Mouse (Mus musculus): ENCODE results near the gene Smtnl2. TPM values are rescaled to one million over a fixed set of nuclear protein-coding genes. Genes with fewer than 3 reads are reported as not detected.

The Smtnl2 gene
- polyA plus RNA-seq, 1 experiment from 2014 or later: 41.5 TPM

DNA sequence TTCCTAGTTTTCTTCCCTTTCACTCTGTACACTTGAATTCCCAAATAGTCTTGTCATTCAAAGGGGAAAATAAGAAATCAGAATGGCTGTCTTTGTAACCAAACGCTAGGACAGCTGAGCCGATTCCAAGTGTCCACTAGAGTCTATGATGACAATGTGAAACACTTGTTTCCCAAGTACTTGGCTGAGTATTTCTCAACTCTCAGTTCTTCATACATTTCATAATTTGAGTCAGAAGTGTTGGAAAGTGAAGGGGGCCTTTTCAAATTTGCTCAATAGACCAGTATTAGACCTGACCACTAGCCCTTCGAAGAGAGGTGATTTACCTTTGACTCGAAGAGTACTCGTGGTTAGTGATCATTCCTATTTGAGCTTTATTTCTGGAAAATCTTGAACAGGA is 47.0 kb downstream of the Smtnl2 start:
- H3K4me3 ChIP-seq: no peak overlapping the region
- 95% methylated on average over 5 of the region's 5 CpGs for WGBS
- H3K27ac ChIP-seq: no peak overlapping the region
- H3K36me3 ChIP-seq: no peaks in the 10 kb centered on the region
- H3K9me3 ChIP-seq: no peaks in the 10 kb centered on the region
- H3K27me3 ChIP-seq: no peaks in the 10 kb centered on the region
- no peak overlapping the region for H3K9ac ChIP-seq
- ATAC-seq (ENCODE audit: low FRiP score, low read depth): no peak
- H3K4me1 ChIP-seq: peaks cover 4% of the 10 kb centered on the region; the same call in 1 of the 2 replicates
- no peak overlapping the region for H3K4me2 ChIP-seq (replicated peaks)

DNA sequence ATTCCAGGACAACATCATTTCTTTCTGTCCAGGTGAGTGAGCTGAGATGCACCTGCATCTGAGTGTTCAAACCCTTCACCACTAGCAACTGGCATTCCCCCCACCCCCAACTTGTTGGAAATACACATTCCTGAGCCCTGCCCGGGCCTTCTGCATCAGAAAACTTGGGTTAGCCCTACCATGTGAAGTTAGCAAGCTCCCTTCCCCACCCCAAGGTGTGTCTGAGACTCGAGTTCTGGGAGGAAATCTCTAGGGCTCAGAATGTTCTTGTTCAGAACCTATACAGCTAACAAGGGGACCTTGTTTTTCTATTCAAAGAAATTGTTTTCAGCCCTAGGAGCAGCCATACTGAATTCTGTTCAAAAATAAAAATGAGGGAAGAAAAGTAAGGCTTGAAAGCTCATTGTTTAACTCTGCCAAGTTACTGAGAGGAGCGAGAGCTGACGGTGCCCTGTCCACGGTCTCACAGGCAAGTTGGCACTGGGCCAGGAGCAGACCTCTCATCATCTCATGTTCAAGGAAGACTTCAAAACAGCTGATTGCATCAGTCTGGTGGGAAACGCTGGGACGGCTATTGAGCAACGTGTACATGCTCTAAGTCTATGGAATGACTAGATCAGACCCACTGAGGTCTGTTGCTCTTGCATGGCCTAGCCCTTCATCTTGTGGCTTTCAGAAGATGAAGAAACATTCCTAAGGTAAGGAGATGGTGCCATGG is 47.8 kb downstream of the Smtnl2 start:
- no peaks in the 10 kb centered on the region for H3K27me3 ChIP-seq
- no peak overlapping the region for H3K27ac ChIP-seq
- H3K4me2 ChIP-seq (replicated peaks): no peak overlapping the region
- H3K4me1 ChIP-seq: peaks cover 4% of the 10 kb centered on the region; the same call in 1 of the 2 replicates
- no peak overlapping the region for H3K9ac ChIP-seq
- no peak for ATAC-seq (ENCODE audit: low FRiP score, low read depth)
- H3K36me3 ChIP-seq: no peaks in the 10 kb centered on the region
- no peaks in the 10 kb centered on the region for H3K9me3 ChIP-seq
- H3K4me3 ChIP-seq: no peak overlapping the region
- WGBS: 72% methylated on average over 8 of the region's 8 CpGs

DNA sequence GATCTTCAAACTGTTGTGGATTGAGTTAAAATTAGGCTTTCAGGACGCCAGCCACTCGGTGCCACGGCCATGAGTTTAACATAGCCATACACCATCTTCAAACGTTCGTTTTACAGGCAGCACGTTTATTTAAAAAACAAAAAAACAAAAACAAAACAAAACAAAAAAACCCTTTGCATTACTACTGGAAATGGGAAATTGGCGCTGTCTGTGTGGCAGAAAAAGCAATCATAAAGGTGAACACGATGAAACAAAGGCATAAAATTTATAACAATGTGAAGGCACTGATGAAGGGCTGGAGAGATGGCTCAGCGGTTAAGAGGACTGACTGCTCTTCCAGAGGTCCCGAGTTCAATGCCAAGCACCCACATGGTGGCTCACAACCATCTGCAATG is 49.2 kb downstream of the Smtnl2 start, which contains the start of gene Tekt1:
Gene Tekt1 (minus strand): TSS at position 96 of the 395 bp plus-strand sequence.
- Histone ChIP-seq H3K4me3 (peak within 1 kb of the TSS; percentile 51), H3K36me3 (no peaks in the 10 kb centered on the region), H3K9me3 (no peaks in the 10 kb centered on the region), H3K27me3 (no peaks in the 10 kb centered on the region), H3K4me1 (no peaks in the 10 kb centered on the region), H3K4me2 (replicated peaks) (peak within 1 kb of the TSS; percentile 81), H3K27ac (no peak within 1 kb of the TSS), H3K9ac (peak within 1 kb of the TSS; percentile 72)
- WGBS: 34% methylated on average over 10 of the region's 10 CpGs
- no peak for ATAC-seq (ENCODE audit: low FRiP score, low read depth)

DNA sequence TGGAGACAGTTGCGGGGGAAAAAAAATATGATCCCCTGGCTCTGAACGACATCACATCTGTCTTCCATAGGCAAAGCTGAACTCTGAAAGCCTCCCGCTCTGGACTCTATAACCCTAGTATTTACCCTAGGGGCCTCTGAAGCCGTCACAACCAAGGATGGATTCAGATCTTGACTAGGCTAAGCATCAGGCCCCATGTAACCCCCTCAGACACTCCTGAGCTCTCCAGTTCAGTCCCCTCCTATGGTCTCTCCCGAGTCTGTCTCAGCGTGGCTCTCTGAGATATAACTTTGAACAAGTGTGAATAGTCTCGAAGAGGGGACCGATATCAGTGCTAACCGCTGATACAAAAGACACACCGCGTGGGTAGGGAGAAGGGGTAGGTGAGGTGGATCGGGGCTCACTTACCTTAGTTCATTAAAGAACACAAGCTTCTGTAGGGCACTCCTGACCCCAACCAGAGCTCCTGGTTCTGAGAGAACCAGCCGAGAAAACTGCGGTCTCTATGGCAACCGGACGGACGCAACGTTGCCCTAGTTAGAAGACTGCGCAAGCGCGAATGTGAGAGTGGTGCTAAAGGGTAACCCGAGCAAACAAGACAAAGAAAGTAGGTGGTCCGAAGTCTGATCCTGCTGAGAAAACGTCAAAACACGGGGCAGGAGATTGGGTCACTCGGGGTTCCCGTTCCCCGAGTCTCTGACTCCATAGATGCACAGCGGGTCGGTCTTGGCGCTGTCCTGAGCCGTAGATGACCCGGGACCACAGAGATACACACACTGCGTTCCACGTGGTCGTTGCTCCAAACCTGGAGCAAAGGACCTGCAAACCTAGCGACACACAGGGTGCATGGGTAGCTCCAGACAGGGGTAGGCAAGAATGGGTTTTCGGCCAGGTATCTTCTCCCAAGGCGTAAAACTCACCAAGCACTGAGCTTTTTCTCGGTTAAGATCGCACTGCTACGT is 49.8 kb downstream of the Smtnl2 start:
- H3K27me3 ChIP-seq: no peaks in the 10 kb centered on the region
- H3K36me3 ChIP-seq: no peaks in the 10 kb centered on the region
- peak overlapping the region; percentile 72 for H3K9ac ChIP-seq
- H3K9me3 ChIP-seq: no peaks in the 10 kb centered on the region
- peak overlapping the region; percentile 51 for H3K4me3 ChIP-seq
- no peak overlapping the region for H3K27ac ChIP-seq
- ATAC-seq (ENCODE audit: low FRiP score, low read depth): peak; percentile 90
- WGBS: 9% methylated on average over 42 of the region's 42 CpGs
- H3K4me1 ChIP-seq: no peaks in the 10 kb centered on the region
- peak overlapping the region; percentile 81 for H3K4me2 ChIP-seq (replicated peaks)

DNA sequence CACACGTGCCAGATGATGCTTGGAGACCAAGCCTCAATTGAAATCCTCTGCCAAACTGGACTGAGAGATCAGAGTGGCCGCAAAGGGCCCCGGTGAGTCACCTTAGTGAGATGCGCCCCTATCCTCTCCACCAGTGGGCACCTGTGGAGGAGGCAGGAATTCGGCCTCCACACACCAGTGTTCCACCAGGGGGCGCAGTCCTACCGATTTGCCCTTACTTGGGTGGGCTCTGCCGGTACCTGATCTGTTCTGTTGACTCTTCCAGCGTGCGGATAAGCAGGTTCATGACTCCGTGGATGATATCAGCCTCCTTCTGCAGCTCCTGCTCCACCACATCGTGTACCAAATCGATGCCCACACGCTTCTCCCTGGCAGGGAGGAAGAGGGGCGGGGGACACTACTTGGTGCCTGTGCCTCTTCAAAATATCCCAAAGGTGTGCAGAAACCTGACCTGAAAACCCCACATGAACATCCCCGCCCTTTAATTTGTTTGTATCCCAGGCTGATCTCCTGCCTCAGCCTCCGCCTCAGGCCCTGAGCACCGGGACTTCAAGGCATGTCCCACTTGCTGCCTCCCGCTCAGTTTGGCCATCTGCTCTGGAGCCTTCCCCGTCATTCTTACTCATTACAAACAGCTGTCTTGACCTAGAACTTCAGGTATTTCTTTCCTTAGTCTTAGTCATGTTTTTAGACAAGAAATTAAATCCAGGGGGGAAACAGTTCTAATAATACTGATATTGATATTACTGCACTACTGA is 56.4 kb downstream of the Smtnl2 start:
- H3K27me3 ChIP-seq: no peaks in the 10 kb centered on the region
- peaks cover 4% of the 10 kb centered on the region; the same call in 1 of the 2 replicates for H3K4me1 ChIP-seq
- no peak overlapping the region for H3K9ac ChIP-seq
- peak overlapping the region; percentile 56 for H3K4me2 ChIP-seq (replicated peaks)
- H3K36me3 ChIP-seq: no peaks in the 10 kb centered on the region
- ATAC-seq (ENCODE audit: low FRiP score, low read depth): no peak
- WGBS: 18% methylated on average over 20 of the region's 20 CpGs
- H3K9me3 ChIP-seq: no peaks in the 10 kb centered on the region
- H3K4me3 ChIP-seq: peak overlapping the region; percentile 6; the same call in 1 of the 2 replicates
- no peak overlapping the region for H3K27ac ChIP-seq

DNA sequence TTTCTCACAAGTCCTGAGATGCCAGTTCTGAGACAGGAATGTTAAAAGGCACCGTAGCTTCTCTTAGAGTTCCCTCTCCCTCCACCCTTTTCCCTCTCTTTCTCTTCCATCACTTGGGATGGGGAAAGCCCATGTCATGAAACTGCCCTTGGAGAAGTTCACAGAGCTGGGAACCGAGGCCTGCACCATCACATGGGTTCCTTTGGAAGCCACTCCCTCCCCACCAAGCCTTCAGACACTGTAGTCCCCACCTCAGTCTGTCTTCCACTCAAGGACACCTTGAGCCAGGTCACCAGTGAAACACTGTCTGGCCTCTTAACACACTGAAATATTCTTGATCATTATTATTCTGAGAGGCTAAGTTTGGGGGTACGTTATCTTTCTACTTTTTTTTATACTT is 58.3 kb downstream of the Smtnl2 start:
- H3K4me3 ChIP-seq: no peak overlapping the region
- H3K9me3 ChIP-seq: no peaks in the 10 kb centered on the region
- H3K27me3 ChIP-seq: no peaks in the 10 kb centered on the region
- H3K9ac ChIP-seq: no peak overlapping the region
- no peak overlapping the region for H3K4me2 ChIP-seq (replicated peaks)
- ATAC-seq (ENCODE audit: low FRiP score, low read depth): no peak
- no peak overlapping the region for H3K27ac ChIP-seq
- H3K4me1 ChIP-seq: peaks cover 14% of the 10 kb centered on the region
- no peaks in the 10 kb centered on the region for H3K36me3 ChIP-seq
- 72% methylated on average over 3 of the region's 3 CpGs for whole genome bisulfite sequencing

DNA sequence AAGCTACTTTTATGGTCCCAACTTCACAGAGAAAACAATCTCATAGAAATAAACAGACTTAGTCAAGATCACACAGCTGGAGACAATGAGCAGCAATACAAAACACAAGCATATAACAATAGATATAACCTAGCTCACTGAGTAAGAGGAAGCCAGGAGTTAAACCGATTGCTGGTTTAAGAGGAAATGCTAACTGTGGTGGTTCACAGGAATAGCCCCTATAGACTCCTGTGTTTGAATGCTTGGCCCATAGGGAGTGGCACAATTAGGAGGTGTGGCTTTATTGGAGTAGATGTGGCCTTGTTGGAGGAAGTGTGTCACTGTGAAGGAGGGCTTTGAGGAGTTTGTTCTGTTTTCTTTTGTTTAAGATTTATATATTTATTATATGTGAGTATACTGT is 59.2 kb downstream of the Smtnl2 start:
- Histone ChIP-seq H3K4me1 (peaks cover 14% of the 10 kb centered on the region), H3K36me3 (no peaks in the 10 kb centered on the region), H3K4me2 (replicated peaks) (no peak overlapping the region), H3K27me3 (no peaks in the 10 kb centered on the region), H3K9me3 (no peaks in the 10 kb centered on the region), H3K4me3 (no peak overlapping the region), H3K27ac (no peak overlapping the region), H3K9ac (no peak overlapping the region)
- ATAC-seq (ENCODE audit: low FRiP score, low read depth): no peak
- WGBS: 55% methylated on average over 1 of the region's 1 CpGs

DNA sequence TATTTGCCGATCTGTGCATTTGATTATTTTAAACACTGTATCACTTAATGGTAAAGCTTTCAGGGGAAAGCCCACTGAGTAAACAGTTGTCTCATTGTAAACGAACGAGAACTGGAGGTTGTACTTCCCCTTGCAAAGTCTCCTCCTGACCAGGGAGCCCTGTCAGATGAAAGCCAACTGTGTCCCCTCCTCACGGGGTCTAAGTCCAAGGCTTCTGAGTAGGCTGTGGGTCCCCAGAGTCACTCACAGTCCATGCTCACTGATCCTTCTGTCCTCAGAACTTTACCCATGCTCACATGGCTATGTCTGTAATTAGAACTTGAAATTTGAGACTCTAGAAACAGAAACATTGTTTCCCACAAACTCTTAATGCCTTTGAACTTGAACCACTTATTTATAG is 61.9 kb downstream of the Smtnl2 start:
- Histone ChIP-seq H3K27ac (no peak overlapping the region), H3K4me2 (replicated peaks) (no peak overlapping the region), H3K4me3 (no peak overlapping the region), H3K27me3 (no peaks in the 10 kb centered on the region), H3K9me3 (no peaks in the 10 kb centered on the region), H3K36me3 (no peaks in the 10 kb centered on the region), H3K4me1 (peaks cover 10% of the 10 kb centered on the region), H3K9ac (no peak overlapping the region)
- WGBS: 47% methylated on average over 4 of the region's 4 CpGs
- no peak for ATAC-seq (ENCODE audit: low FRiP score, low read depth)

DNA sequence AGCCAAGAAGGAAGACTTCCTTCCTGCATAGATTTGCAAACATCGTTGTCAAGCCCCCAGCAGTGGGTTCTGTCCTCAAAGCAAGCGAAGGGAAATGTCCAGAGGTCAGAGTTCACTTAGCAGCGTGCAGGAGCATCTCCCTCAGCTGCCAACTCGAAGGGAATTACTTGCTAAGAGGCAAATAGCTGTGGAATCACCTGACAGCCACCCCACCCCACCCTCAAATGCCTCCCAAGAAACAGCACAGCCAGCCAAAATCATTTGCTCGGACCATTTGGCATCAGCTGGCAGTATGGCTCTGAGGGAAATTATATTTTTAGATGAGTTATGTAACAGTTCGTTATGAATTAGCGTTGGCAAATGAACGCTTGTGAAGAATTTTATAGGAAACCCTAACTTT is 62.5 kb downstream of the Smtnl2 start:
- Histone ChIP-seq H3K27ac (no peak overlapping the region), H3K4me2 (replicated peaks) (no peak overlapping the region), H3K9ac (no peak overlapping the region), H3K4me3 (no peak overlapping the region), H3K36me3 (no peaks in the 10 kb centered on the region), H3K27me3 (no peaks in the 10 kb centered on the region), H3K4me1 (peaks cover 10% of the 10 kb centered on the region), H3K9me3 (no peaks in the 10 kb centered on the region)
- 42% methylated on average over 8 of the region's 8 CpGs for WGBS
- no peak for ATAC-seq (ENCODE audit: low FRiP score, low read depth)

DNA sequence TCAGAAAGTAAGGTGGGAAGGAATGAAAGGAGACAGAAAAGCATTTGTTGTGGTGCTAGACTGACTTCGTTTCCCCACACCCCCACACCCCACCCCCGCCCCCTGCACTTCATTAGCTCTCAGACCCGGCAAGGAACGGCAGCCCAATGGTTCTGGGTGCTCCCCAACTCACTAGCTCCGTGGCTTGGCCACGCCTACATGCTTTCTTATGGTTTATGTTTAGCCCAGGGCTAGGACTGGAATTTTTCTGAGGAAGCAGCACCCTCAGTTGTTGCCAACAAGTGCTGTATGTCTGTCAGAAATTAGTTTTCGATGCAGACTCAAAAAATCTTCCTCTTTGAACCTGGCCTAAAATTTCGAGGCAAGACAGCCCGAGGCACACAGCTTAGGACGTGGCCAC is 63.0 kb downstream of the Smtnl2 start:
- H3K4me3 ChIP-seq: no peak overlapping the region
- peaks cover 10% of the 10 kb centered on the region for H3K4me1 ChIP-seq
- H3K27me3 ChIP-seq: no peaks in the 10 kb centered on the region
- H3K9me3 ChIP-seq: no peaks in the 10 kb centered on the region
- H3K27ac ChIP-seq: no peak overlapping the region
- 39% methylated on average over 10 of the region's 10 CpGs for WGBS
- no peak overlapping the region for H3K4me2 ChIP-seq (replicated peaks)
- no peaks in the 10 kb centered on the region for H3K36me3 ChIP-seq
- H3K9ac ChIP-seq: no peak overlapping the region
- no peak for ATAC-seq (ENCODE audit: low FRiP score, low read depth)

DNA sequence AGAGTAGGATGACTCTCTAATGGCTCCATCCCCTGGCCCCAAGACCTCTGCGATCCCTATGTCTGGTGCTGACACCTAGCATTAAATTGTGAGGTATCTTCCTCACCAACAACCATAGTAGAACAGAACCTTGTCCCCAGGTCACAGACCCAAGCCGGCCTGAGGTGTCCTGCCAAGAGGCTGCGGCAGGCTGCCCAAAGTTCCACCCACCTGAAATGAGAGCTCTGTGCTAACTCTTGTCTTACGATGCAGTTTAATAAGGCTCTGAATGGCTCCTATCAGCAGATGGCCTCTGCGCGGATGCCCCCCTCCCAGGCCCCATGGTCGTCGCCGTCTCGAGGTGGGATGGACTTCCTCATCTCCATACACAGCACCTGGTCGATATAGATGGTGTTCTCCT is 67.0 kb downstream of the Smtnl2 start:
- Histone ChIP-seq H3K27me3 (no peaks in the 10 kb centered on the region), H3K36me3 (no peaks in the 10 kb centered on the region), H3K4me2 (replicated peaks) (no peak overlapping the region), H3K27ac (no peak overlapping the region), H3K4me3 (no peak overlapping the region), H3K9ac (no peak overlapping the region), H3K9me3 (no peaks in the 10 kb centered on the region), H3K4me1 (peaks cover 14% of the 10 kb centered on the region)
- WGBS: 83% methylated on average over 11 of the region's 11 CpGs
- no peak for ATAC-seq (ENCODE audit: low FRiP score, low read depth)

DNA sequence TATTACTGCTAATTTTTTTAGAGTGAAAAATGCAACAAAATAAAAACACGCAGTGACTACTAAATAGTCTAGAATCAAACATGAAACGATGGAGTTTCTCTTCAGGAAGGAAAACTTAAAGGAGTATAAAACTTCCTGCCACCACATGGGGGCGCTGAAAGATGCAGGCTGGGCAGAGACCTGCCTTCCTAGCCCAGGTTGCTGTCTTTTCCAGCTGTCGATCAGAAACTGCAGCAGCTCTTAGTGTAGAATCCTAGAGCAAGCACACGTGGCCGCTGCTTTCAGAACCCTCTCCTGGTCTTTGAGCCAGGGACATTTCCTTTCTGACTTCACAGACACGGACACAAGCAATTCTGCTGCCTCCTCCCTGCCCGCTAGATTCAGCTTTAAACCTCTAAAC is 67.6 kb downstream of the Smtnl2 start:
- Histone ChIP-seq H3K4me3 (no peak overlapping the region), H3K9me3 (no peaks in the 10 kb centered on the region), H3K27me3 (no peaks in the 10 kb centered on the region), H3K9ac (no peak overlapping the region), H3K36me3 (no peaks in the 10 kb centered on the region), H3K4me2 (replicated peaks) (no peak overlapping the region), H3K27ac (no peak overlapping the region), H3K4me1 (peaks cover 10% of the 10 kb centered on the region)
- no peak for ATAC-seq (ENCODE audit: low FRiP score, low read depth)
- WGBS: 18% methylated on average over 8 of the region's 8 CpGs

All from limb, embryonic 13.5 days (tissue).